Mouse (Mus musculus) sigmoid colon, adult 10 weeks (tissue): ENCODE data around the gene Yipf6. TPM values are rescaled to one million over a fixed set of nuclear protein-coding genes. Genes with fewer than 3 reads are reported as not detected.

Experiments used
- polyA plus RNA-seq: library from polyadenylated mRNA; stranded (reverse); fragments of 350-450 nt; fragmentation: Illumina TruSeq; extraction: RNeasy Lipid Tissue Mini Kit (QIAGEN cat#74804); gene quantifications from one replicate; pipeline ENCODE4 v1.2.3, GENCODE M21; 2014; ENCODE audit warnings: low read depth, low replicate concordance

The Yipf6 gene
- polyA plus RNA-seq = 232 TPM

GRCm38 (mm10) chrX:98936101-98936500 is at the start of gene Yipf6:
TSS of gene Yipf6 (plus strand) at chrX:98936316.

GRCm38 (mm10) chrX:98890406-98891116 is 45.6 kb upstream of the Yipf6 start, which contains the start of gene Ophn1:
TSS of gene Ophn1 (minus strand) at chrX:98891025.

Other genes starting within 250 kb of the Yipf6 start
- gene Ophn1, start 45.3 kb upstream of the Yipf6 start, polyA plus RNA-seq = 31.0 TPM
- gene Stard8, start 66.9 kb downstream of the Yipf6 start, polyA plus RNA-seq = 3.2 TPM
- 4.8 TPM for gene Efnb1, start 199.8 kb downstream of the Yipf6 start, polyA plus RNA-seq